Mouse (Mus musculus) brain, embryonic 18.5 days (tissue): ENCODE measurements around the gene Ptma.
"Not testable (repeated sequence)": the region's sequence is repeated elsewhere in the genome, so short reads cannot be mapped to it uniquely, and the experiment has no call there.

Experiments
- DNase-seq: peaks from one replicate; pipeline ENCODE4 v3.0.0-alpha.2; 2012; ENCODE audit warnings: low read depth, low spot score

The Ptma gene

GRCm38 (mm10) chr1:86539583-86539982, 13.1 kb downstream of the Ptma start:
- DNase-seq = not testable (repeated sequence)

- no peak for DNase-seq
These were observed 16.1 kb downstream of the Ptma start for GRCm38 (mm10) chr1:86542584-86542983.

DNA sequence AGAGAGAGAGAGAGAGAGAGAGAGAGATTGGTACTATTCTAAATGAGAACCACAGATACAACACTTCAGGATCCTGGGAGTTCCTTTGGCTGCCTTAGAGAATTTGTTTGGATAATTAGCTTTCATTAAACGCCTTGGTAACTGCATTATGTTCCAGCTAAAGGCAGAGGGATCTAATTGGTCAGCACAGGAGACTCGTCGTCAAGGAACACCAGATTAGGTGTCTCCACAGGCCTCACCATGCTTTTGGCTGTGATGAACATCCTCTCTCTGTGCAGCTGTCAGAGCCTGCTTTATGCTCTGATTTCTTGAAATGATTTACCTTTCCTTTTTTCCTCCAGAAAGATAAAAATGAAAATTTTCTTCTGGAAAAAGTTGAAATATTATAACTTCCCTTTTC, 20.3 kb downstream of the Ptma start:
- no peak for DNase-seq

GRCm38 (mm10) chr1:86551299-86551698, 24.8 kb downstream of the Ptma start:
- no peak for DNase-seq

DNA sequence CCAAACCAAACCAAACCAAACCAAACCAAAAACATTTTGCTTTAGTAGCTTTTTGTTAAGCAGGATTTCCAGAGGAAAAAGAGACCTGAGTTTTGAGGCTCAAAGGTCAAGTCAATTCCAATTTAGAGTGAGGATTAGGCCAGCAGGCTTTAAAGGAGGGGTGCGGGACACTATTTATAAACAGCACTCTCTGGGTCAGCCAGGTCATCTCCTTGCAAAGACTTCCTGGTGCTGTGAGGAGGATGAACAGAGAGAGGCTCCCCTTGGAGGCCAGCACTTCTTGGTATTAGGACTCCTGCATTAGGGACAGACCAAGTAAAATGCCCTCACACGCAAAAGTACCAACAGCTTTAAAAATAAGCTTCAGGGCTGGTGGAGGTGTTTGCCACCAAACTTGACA, 25.4 kb downstream of the Ptma start:
- no peak for DNase-seq

DNA sequence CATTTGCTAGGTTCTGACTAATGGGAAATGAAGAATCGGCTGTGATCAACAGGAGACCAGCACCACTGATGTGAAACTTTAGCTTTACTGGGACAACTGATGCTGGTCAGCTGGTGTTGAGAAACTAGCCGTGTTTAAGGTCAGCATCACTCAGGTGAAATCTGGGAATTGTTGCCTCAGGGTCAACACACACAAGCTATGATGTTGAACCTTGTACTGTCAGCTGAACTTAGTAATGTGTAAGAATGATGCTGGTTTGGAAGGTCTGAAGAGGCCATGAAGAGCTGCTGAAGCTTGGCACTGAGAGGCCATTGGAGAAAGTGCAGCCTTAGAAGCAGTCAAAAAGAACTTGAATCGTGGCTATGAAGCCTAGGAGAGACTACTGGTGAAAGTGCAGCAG, 29.1 kb downstream of the Ptma start:
- DNase-seq = no peak

DNA sequence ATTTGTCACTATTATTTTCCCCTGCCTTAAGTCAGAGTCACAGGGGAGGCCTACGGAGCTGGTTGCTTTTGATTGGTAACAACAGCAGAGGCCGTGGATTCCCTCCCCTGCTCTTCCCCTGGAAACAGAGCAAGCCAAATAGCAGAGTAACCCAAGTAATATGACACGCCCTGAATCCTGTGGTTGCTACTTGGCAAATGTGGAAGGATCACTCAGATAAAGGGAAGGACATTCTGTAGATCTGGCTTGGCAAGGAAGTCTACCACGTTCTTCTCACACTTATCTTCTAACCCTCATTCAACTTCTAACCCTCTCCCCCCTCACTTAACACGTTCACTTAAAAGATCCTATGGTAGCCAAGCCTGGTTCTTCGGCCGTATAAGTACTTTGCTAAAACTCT, 31.3 kb downstream of the Ptma start:
- DNase-seq = no peak

DNA sequence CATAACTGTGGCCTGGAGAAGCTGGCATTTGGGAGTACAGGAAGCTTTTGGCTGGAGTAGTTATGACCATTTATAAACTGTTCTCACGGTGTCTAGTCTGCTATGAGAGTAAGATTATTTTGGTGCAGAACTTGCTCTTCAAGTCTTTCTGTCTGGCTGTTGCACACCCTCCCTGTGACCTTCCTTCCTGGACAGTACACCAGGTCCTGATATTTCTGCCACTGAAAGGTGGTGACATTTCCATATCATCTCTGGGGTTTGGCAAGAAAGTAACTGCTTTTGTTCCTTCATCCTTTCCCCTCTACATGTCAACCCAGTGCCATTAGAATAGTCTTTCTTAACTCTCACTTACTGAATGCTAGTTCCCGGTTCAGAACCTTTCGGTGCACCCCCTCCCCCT, 32.7 kb downstream of the Ptma start:
- DNase-seq = no peak

DNA sequence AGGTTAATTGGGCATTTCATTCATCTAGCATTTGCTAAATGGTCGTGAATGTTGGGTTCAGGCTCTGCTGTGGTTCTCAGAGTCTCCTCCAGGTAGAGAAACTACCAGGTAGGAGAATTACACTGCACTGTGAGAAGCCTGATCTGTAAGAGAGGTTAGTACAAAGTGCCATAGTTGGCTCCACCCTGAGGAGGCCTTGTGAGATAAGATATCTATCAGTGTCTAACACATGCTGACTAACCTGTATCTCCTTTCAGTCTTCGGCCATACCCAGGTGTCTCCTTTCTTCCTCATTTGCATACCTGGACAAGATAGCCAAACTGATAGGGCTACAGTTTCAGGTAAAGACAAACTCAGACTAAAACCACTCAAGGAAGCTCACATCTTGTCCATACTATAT, 36.1 kb downstream of the Ptma start:
- no peak for DNase-seq

DNA sequence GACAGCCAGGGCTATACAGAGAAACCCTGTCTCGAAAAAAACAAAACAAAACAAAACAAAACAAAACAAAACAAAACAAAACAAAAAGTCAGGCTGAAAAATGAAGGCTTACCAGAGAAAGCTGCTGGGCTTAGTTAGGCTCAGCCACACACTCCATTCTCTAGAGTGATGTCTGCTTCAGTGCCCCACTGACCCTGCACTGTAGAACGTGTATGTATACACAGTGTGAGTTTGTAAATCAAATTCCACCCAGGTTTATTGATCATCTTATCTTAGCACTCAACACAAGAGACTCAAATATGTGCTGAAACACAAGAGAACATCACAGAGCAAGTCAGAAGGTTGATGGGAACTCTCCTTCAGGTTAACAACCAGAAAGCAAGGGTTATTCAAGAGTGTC, 41.9 kb downstream of the Ptma start:
- no peak for DNase-seq

- no peak for DNase-seq
These were observed 42.9 kb downstream of the Ptma start for GRCm38 (mm10) chr1:86569292-86569860.

- no peak for DNase-seq
These were observed 44.9 kb downstream of the Ptma start for GRCm38 (mm10) chr1:86571381-86571780.

DNA sequence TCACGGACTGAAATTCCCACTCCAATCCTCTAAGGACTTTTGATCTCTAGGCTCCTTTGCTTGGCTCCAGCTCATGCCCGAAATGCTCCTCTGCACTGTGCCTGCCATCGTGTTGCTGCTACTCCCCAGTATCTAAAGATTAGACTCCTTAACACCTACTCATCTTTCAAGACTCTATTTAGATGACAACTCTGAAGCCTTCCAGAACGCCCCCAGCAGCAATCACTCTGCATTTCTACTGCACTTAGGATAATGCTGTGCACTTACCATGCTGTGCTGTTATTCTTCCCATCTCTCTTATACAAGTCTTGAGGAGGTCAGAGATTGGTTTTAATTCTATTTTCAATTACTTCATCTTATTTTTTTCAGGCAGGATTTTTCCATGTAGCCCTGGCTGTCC, 45.4 kb downstream of the Ptma start:
- no peak for DNase-seq
